Mouse (Mus musculus) kidney, adult 2 months (tissue): ENCODE measurements at regions not wholly inside any gene's neighbourhood (a gene's known extent, or its start where the extent isn't known, plus 50 kb on each side); places are given as distances from the start of the nearest gene placed in this dataset.

Source experiments
- CTCF ChIP-seq: fragments of 200-500 bp; conservative IDR thresholded peaks from 2 replicates; pipeline ENCODE4 v1.5.1; 2011; ENCODE audit warnings: low read depth, mild to moderate bottlenecking, control low read depth, low read length, moderate library complexity, mixed read lengths; ENCODE audit not compliant: insufficient read depth, insufficient read length
- POLR2A ChIP-seq: fragments of 200-500 bp; IDR thresholded peaks from one replicate; pipeline ENCODE4 v1.6.1; 2011; ENCODE audit warnings: low read depth, low read length, control low read depth

DNA sequence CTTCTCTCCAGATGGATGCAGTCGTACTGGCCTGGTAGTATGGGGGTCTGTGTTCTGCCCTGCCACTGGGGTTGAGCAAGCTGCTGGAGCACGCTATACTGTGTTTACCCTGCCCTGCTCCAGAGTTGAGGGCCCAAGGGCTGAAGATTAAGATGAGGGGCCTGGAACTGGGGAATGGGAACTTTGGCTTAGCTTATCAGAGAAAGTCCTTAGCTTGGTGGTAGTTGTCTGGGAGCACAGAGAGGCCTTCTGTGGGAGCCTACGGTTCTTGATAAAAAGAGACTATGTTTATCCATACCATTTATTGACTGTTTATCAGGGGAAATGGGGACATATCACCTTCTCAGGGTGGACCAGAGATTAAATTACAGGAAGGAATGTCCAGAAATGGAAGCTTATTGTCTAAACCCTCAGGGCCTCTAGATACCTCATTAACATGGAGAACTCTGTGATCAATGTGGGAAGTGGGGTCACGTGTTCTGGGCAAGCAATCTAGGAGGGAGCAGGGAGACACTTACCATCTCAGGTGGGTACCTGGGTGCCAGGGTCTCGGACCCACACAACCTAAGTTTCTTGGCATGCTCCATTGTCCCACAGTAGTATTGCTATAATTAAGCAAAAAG lies 58.7 kb downstream of the Mycn start:
- TF ChIP-seq POLR2A (no peak), CTCF (no peak)
